Mouse (Mus musculus): ENCODE measurements around the gene Mlh1.
A peak's percentile ranks its signal among the peaks of the same experiment; 100 is the strongest.

Gene Mlh1

DNA sequence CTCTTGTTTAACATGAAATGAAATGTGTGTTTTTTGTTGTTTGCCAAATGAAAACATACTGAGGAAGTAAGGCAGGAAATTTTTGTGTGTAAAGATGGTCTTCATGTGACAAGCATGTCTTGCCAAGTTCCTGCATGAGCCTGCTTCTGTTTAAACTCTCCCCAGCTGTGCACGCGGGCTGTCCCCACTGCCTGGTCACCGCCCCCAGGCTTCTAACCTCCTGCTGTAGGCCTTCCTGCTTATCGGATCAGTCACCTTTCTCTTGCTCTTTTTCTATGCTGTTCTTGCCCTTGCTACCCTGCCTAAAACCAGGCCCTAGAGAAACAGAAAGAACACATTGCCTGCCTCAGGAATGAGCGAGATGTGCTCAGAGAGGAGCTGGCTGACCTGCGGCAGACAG is 58.1 kb downstream of the Mlh1 start:
- DNase-seq (ENCODE audit: low spot score in 2 of 2): peak in 1 of 2 experiments; percentile 6

DNA sequence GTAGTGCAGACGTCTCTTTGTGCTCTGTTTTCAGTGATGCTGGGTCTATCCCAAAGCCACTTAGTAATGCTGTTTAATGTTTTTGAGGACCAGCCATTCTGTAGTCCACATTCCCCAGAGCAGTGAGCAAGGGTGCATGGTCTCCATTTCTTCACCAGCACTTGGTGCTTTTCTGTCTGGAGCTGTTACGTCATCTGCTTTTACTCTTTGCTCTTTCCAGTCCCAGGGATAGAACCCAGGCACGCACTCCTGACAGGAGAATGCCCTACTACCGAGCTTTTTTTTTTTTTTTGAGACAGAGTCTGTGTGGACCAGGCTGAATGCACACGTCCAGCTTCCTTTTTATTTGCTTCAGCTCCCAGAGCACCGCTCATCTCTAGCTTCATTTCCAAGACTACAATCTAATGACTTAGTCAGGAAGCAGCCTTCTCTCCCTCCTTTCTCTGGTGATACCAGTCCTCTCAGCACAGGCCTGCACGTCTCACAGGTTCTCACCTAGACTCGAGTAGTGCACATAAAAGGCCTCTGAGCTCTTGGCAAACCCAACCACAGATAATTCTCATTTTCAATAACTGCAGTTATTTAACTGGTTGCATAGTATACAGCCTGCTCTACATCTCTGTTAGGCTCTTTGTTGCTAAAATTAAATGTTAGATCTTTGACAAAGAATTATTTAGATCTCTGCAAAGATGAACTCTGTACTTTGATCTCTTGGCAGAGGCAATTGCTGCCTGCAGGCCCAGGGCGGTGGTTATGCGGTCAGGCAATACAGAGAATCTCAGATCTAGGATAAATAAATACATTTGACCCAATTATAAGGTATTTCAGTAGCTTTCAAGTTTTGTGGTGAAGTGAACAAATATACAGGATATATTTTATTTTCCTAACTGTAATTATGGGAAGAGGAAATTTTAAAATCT is 60.2 kb downstream of the Mlh1 start:
- DNase-seq (ENCODE audit: low spot score in 2 of 2): no peak

DNA sequence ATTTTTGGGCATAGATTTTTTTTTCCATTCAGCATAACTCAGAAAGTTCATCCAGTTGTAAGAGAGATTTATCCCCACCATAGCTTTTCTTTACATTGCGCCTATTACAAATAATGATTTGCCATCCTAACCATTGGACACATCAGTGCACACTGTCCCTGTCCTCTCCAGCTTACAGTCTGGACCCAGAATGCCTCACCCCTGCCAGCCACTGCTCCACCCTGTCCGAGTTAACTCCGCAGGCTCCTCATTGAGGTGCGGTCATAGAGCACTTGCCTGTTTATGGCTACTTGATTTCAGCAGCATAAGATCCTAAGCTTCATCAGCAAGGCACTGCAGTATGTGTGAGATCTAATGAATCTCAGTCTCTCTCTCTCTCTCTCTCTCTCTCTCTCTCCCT is 61.2 kb downstream of the Mlh1 start:
- DNase-seq (ENCODE audit: low spot score in 2 of 2): no peak

DNA sequence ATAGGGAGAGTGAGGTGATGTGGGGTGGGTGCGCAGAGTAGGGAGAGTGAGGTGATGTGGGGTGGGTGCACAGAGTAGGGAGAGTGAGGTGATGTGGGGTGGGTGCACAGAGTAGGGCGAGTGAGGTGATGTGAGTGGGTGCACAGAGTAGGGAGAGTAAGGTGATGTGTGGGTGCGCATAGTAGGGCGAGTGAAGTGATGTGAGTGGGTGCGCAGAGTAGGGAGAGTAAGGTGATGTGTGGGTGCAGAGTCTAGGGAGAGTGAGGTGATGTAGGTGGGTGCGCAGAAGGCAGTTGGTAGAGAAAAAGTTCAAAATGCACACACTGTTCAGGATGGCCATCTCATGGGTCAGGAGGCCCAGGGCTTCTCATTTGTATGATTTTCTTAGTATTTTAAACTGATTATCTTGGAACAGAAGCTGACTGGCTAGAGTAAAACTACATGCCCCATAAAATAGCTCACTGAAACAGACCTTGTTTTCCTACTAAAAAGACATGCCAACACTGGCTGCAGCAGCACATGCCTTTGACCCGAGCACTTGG is 62.4 kb downstream of the Mlh1 start:
- DNase-seq (ENCODE audit: low spot score in 2 of 2): no peak

DNA sequence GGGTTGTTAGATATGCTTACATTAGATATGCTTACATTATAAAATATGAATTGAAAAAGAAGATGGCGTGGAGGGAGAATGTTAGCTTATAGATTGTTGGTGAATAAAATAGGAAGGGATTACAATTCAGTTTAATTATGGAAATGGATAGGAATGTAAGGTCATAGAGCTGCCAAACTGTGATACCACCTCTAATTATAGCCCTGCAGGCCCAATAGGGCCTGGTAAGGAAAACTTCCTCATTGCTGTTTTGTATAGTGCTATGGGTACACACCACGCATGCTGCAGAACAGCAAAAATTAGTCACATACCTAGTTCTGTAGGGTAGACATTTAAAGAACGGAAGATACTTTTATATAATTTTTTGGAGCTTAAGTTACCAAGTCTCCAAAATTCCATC is 63.4 kb downstream of the Mlh1 start:
- no peak for DNase-seq (ENCODE audit: low spot score in 2 of 2)

DNA sequence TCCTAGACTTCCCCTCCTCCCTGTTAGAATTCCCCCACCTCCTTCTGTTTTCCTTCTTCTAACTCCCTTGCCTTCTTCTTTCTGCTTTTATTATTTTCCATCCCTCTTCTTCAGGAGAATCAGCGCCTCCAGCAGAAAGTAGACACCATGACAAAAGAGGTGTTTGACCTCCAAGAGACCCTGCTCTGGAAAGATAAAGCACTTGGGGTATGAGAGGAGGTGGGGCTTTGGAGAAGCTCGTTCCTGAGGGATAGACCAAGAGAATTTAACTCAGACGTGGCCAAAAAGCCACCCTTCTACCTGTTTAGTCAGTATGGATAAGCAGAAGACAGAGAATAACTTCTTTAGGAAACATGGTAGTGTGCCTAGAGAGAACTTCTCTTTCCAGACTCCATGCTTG is 63.9 kb downstream of the Mlh1 start:
- DNase-seq (ENCODE audit: low spot score in 2 of 2): no peak

DNA sequence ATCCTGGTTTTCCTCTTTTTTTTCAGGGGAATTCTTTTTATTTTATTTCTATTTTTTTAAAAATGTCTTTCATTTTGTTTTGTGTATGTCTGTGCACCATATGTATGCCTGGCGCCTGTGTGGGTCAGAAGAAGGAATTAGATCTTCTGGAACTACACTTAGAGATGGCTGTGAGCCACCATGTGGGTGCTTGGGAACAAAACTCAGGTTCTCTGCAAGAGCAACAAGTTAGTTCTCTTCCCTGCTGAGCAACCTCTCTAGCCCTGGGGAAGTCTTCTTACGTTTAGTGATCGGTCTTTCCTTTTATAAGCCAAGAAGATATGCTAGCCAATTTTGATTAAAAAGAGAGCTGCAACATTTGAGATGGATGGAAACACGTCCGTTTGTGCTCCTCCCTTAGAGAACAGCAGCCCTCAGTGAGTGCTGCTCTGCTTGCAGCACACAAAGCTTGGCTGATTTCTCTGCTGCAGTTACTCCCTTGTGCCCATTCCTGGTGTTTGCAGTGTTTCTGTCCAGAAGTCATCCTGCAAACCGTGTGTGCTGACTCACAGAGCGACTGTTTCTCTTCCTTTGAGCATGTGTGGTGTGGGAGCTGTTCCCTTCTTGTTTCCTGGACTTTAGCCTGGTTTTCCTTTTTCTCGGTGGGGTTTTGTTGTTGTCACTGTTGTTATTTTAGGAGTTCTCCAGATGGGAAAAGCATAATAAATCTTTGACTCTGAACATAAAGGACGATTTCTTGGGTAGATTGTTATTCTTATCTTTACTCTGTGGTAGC is 66.8 kb downstream of the Mlh1 start:
- DNase-seq (ENCODE audit: low spot score in 2 of 2): no peak

DNA sequence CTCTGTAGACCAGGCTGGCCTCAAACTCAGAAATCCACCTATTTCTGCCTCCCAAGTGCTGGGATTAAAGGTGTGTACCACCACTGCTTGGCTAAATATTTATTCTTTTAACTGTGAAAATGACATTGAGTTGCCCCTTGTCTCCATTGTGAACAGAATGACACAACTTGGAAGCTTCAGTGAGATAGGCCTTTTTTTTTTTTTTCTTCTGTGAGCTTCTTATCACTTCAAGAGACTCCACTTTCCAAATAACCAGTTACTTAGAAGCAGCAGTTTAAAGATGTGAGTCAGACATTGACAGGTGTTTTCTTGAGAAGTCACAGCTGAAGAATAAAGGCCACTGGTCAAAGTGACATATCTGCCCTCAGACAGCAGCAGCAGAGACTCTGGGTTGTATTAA is 71.4 kb downstream of the Mlh1 start:
- DNase-seq (ENCODE audit: low spot score in 2 of 2): no peak

DNA sequence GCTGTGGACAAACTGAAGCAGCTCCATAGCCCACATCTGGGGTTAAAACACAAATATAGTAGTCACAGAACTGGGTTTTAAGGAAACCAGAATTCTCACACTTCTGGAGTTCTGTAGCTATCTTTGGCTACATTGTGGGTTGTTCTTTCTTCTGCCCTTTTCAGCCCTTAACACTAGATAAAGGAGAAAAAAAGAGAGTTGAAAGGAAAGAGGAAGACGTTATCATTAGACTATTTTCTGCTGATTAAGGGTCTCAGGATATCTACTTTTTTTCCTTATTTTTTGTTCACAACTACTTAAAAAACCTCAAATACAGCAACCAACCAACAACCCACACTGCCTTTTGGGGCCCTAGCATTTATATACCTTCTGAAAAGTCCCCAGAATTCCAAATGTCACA is 73.3 kb downstream of the Mlh1 start:
- no peak for DNase-seq (ENCODE audit: low spot score in 2 of 2)

DNA sequence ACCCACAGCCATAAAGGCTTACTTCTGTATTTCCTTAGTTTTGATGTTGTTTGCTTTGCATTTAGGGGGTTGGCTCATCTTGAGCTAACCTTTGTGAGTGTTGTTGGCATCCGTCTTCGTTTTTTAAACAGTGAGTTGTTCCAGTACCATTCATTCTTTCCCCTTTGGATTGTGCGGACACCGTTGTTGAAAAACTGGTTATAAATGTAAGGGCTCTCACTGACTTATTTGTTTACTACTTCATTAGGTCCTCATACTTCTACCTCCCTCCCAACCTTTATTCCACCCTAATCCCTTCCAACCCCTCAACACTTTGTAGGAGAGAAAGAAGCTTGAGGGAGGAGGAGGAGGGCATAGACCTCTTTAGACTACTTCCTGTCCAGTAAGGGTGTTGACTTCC is 73.9 kb downstream of the Mlh1 start:
- no peak for DNase-seq (ENCODE audit: low spot score in 2 of 2)

DNA sequence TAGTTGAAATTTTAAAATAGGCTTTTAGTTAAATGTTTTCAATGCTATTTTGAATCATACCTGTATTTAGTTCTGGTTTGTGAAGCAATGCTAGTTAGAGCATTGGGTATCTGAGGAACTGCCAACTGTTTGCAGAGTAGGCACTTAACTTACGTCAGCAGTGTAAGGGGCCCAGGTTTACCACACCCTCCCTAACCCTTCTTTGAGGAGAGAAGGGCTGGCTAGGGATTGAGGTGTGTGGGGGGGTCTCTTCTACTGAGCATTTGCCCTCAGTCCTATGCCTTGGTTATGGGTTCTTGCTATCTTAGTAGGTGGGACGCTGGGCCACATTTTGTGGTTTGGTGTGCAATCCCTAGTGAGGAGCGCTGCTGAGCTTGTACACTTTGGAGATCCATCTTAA is 74.5 kb downstream of the Mlh1 start:
- DNase-seq (ENCODE audit: low spot score in 2 of 2): no peak

DNA sequence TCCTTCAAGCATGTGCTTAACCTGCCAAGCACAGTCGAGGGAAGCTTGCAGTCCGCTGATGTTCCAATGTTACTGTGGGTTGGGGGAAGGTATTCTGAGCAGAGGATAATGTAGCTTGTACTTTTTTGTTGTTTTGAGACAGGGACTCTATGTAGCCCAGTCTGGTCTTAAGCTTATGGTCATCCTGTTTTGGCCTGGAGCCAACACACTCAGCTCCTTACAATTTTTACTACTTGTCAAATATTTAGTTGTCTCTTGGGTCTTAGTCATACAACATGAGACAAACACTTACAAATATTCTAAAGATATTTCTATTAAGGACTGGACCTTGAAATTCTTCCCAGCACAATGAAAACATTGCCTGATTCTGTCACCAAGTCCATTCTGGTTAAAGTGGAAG is 78.4 kb downstream of the Mlh1 start:
- DNase-seq (ENCODE audit: low spot score in 2 of 2): no peak

DNA sequence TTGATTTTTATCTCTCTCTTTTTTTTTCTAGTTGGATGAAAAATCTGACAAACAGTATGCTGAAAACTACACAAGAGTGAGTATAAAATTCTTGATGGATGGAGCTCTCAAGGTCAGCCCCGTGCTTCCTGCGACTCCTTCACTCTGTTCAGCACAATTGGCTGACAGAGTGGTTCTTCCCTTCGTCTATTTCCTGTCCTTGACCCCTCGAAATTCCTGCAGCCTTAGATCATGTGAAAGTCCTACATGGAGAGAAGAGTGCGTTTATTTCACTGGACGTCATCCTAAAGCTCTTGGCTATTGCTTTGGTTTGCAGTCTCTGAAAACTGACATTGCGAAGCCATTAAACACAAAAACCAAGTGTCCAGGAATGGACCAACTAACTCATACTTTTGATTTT is 82.9 kb downstream of the Mlh1 start:
- DNase-seq (ENCODE audit: low spot score in 2 of 2): no peak

DNA sequence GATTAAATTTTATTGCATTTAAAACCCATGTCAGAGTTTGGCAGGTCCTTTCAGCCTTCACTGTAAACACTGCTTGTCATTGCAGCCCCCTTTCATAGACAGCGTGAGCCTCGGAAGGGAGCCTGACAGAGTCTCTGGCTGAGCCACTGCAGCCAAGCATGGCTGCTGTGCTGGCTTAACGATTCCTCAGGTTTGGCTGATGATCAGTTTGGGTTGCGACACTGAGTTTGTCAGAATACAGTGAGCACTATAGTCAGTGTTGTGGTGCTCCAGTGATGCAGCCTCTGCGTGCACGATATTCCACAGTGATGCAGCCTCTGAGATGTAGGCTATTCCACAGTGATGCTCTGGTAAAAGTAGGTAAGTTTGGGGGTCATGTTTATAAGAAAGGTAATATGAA is 84.7 kb downstream of the Mlh1 start:
- DNase-seq (ENCODE audit: low spot score in 2 of 2): no peak

DNA sequence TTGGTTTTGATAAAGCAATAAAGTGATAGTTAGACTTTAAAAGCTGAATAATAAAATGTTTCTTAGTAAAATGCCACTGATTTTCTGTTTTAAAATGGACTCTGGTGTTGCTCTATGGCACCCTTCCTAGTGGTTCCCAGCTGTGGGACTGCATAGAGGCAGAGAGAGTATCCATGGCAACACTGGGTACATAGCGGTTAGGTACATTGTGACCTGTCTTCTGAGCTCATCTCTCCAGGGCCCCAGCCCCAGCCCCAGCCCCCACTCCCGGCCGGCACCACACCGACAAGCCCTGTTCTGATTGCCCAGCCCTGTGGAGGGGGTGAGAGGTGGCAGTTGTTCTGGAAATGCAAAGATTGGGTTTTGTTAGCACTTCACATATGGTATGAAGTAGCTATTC is 86.7 kb downstream of the Mlh1 start:
- no peak for DNase-seq (ENCODE audit: low spot score in 2 of 2)

DNA sequence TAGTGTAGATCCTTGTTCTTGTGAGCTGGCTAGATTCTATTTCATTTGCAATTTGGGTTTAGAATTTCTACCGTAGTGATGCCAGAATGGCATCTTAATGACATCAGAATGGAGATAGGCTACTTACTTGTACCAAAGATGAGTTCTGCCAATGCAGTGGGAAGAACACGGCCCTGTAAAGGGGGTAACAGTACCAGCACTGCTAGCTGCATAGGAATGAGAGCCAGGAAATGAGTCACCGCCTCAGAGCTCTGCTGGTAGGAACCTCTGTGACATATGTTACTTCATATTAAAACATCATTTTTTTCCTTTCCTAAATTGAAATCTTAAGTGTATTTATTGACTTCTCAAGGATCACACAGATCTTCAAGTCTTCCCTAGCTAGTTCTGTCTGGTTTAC is 89.4 kb downstream of the Mlh1 start:
- DNase-seq (ENCODE audit: low spot score in 2 of 2): no peak

DNA sequence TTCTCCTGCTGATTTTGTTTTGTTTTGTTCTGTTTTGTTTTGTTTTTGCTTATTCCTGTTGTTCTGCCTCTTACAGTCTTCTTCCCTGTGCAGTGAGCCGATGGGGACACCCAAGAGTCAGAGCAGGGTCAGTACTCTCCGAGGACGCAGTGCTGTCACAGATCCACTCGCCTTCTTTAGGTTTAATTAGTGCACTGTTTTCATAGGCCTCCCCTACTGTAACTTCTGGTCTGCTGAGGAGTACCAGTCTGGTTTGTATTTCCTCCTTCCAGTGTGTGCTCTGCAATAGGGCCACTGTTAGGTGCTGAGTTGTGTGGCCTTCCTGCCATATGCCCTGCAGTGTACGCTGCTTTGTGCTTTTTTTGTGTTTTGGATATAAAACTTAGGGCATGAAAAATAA is 92.6 kb downstream of the Mlh1 start:
- DNase-seq (ENCODE audit: low spot score in 2 of 2): no peak
